ENCODE assay signal across 12 mouse cellular contexts in the genomic region with DNA sequence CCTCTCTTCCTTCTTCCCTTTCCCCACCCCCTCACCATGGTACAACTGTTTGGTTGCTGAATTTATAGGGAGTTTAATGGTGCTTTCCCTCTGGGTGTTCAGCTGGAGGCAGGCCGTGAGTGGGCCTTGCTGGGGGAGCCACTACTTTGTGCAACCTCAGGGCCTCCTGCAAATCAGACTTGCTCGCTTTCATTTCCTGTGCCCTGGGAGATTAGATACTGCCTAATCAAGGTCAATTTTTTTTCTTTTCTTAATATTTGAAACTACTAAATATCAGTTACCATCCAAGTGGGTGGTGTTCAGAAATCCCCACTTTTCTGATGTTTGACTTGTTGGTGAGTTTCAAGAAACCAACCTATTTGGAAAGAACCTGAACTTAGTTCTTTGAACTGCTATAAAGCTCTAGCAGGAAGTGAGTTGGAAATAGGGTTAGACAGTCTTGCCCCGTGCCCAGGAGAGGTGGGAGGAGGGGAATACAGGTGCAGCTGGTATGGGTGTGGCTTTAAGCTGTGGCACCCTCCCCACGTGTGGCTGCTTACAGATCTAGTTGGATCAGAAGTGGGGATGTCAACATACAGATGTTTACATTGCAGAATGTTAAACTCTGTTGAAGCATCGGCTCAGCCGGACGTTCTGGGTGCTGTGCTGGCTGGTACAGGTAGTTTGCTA. TPM values are rescaled to one million over a fixed set of nuclear protein-coding genes. Genes with fewer than 3 reads are reported as not detected.
DNase-seq lines count a peak whose midpoint lies in the region; ATAC-seq and TF ChIP-seq lines count a peak whose summit lies in the region.
"Had no signal": no experiment of that assay in that cellular context is flagged by ENCODE, and none has a peak within 500 bp of the region (broad histone marks: within the 10 kb centered on the region; RNA-seq: fewer than 3 reads in every experiment).

No protein-coding gene starts in this region.

- no peak overlapping the region for H3K9ac ChIP-seq in embryonic facial prominence, embryonic 11.5 days (replicated peaks; ENCODE audit: low read length)
- no peak overlapping the region for H3K9ac ChIP-seq in midbrain, embryonic 14.5 days (replicated peaks; ENCODE audit: low read length)
- H3K9ac ChIP-seq in midbrain, postnatal 0 days (replicated peaks; ENCODE audit: low read length, poor library complexity, severe bottlenecking), result no peak overlapping the region
- H3K9ac ChIP-seq: lung, embryonic 15.5 days; neural tube, embryonic 12.5 days had no signal

- no peaks in the 10 kb centered on the region for H3K27me3 ChIP-seq in embryonic facial prominence, embryonic 11.5 days (ENCODE audit: control insufficient read depth, insufficient read depth, low read length)
- no peaks in the 10 kb centered on the region for H3K27me3 ChIP-seq in embryonic facial prominence, embryonic 10.5 days (replicated peaks; ENCODE audit: low read depth, poor library complexity, severe bottlenecking)
- H3K27me3 ChIP-seq in midbrain, embryonic 14.5 days (ENCODE audit: control insufficient read depth, insufficient read depth, low read length), result no peaks in the 10 kb centered on the region
- no peaks in the 10 kb centered on the region for H3K27me3 ChIP-seq in midbrain, postnatal 0 days (ENCODE audit: insufficient read depth, low read length)
- H3K27me3 ChIP-seq: lung, embryonic 15.5 days; neural tube, embryonic 12.5 days had no signal

- H3K4me1 ChIP-seq in embryonic facial prominence, embryonic 11.5 days (ENCODE audit: control insufficient read depth, insufficient read depth, low read length), result no peaks in the 10 kb centered on the region
- H3K4me1 ChIP-seq in embryonic facial prominence, embryonic 10.5 days, result peaks cover 3% of the 10 kb centered on the region; the same call in 1 of the 2 replicates
- no peaks in the 10 kb centered on the region for H3K4me1 ChIP-seq in midbrain, embryonic 14.5 days (ENCODE audit: control insufficient read depth, insufficient read depth, low read length)
- H3K4me1 ChIP-seq in midbrain, postnatal 0 days (ENCODE audit: insufficient read depth, low read length), result no peaks in the 10 kb centered on the region
- H3K4me1 ChIP-seq: lung, embryonic 15.5 days; neural tube, embryonic 12.5 days had no signal

- no peak overlapping the region for H3K4me2 ChIP-seq in embryonic facial prominence, embryonic 11.5 days (ENCODE audit: low read depth, low read length)
- H3K4me2 ChIP-seq in midbrain, embryonic 14.5 days (ENCODE audit: low read length), result no peak overlapping the region
- H3K4me2 ChIP-seq in midbrain, postnatal 0 days (ENCODE audit: low read depth, low read length, poor library complexity, severe bottlenecking), result no peak overlapping the region
- H3K4me2 ChIP-seq: lung, embryonic 15.5 days; neural tube, embryonic 12.5 days had no signal

- DNase-seq in embryonic facial prominence, embryonic 11.5 days (ENCODE audit: low spot score), result no peak
- no peak for DNase-seq in embryonic facial prominence, embryonic 10.5 days (ENCODE audit: low spot score)
- DNase-seq in midbrain, embryonic 14.5 days, result no peak
- DNase-seq in midbrain, postnatal 0 days (ENCODE audit: low spot score), result no peak
- DNase-seq in naive thymus-derived CD4-positive, alpha-beta T cell, adult 2 months (ENCODE audit: low read depth), result peak; percentile 66
- peak; percentile 66 for DNase-seq in thymus, postnatal 25 days
- DNase-seq in right cerebral cortex, postnatal 14 days, result no peak
- DNase-seq in kidney, adult 11 months, result no peak

- ATAC-seq in embryonic facial prominence, embryonic 11.5 days (replicated peaks; ENCODE audit: insufficient number of reproducible peaks, low FRiP score, low TSS enrichment, low read depth), result 0 out of 2 replicates have a peak, but pooled peaks have one; percentile 42
- 0 out of 2 replicates have a peak, but pooled peaks have one; percentile 31 for ATAC-seq in midbrain, embryonic 14.5 days (ENCODE audit: low FRiP score, low TSS enrichment)
- no peak for ATAC-seq in midbrain, postnatal 0 days (ENCODE audit: low FRiP score)

- no peak overlapping the region for H3K4me3 ChIP-seq in embryonic facial prominence, embryonic 11.5 days (ENCODE audit: low read depth, low read length)
- no peak overlapping the region for H3K4me3 ChIP-seq in embryonic facial prominence, embryonic 10.5 days
- H3K4me3 ChIP-seq in midbrain, embryonic 14.5 days (replicated peaks; ENCODE audit: low read depth, low read length), result no peak overlapping the region
- no peak overlapping the region for H3K4me3 ChIP-seq in midbrain, postnatal 0 days (ENCODE audit: low read depth, low read length)
- H3K4me3 ChIP-seq: heart, adult 2 months; layer of hippocampus, adult 2 months; lung, embryonic 15.5 days; neural tube, embryonic 12.5 days had no signal

- H3K36me3 ChIP-seq in embryonic facial prominence, embryonic 11.5 days (replicated peaks; ENCODE audit: control insufficient read depth, insufficient read depth, low read depth, low read length), result no peaks in the 10 kb centered on the region; the same call in 1 of the 2 replicates
- H3K36me3 ChIP-seq in embryonic facial prominence, embryonic 10.5 days (replicated peaks), result peaks cover 55% of the 10 kb centered on the region
- peaks cover 48% of the 10 kb centered on the region for H3K36me3 ChIP-seq in midbrain, embryonic 14.5 days (ENCODE audit: control insufficient read depth, insufficient read depth, low read length)
- H3K36me3 ChIP-seq in midbrain, postnatal 0 days (ENCODE audit: insufficient read depth, low read length), result peaks cover 18% of the 10 kb centered on the region; the same call in 1 of the 2 replicates

- no peak overlapping the region for H3K27ac ChIP-seq in embryonic facial prominence, embryonic 11.5 days (replicated peaks; ENCODE audit: low read depth, low read length)
- no peak overlapping the region for H3K27ac ChIP-seq in embryonic facial prominence, embryonic 10.5 days (replicated peaks)
- no peak overlapping the region for H3K27ac ChIP-seq in midbrain, embryonic 14.5 days (replicated peaks; ENCODE audit: low read depth, low read length)
- no peak overlapping the region for H3K27ac ChIP-seq in midbrain, postnatal 0 days (ENCODE audit: low read depth, low read length)
- H3K27ac ChIP-seq: heart, adult 2 months; layer of hippocampus, adult 2 months; lung, embryonic 15.5 days; neural tube, embryonic 12.5 days had no signal

- no peaks in the 10 kb centered on the region for H3K9me3 ChIP-seq in embryonic facial prominence, embryonic 11.5 days (replicated peaks; ENCODE audit: control insufficient read depth, low read length)
- H3K9me3 ChIP-seq in embryonic facial prominence, embryonic 10.5 days, result no peaks in the 10 kb centered on the region
- no peaks in the 10 kb centered on the region for H3K9me3 ChIP-seq in midbrain, embryonic 14.5 days (ENCODE audit: control insufficient read depth, low read length)
- H3K9me3 ChIP-seq in midbrain, postnatal 0 days (ENCODE audit: low read length), result no peaks in the 10 kb centered on the region
- H3K9me3 ChIP-seq: lung, embryonic 15.5 days; neural tube, embryonic 12.5 days had no signal

- no peak for TF ChIP-seq CTCF in midbrain, postnatal 0 days (IDR thresholded peaks at IDR 0.05)

- WGBS in embryonic facial prominence, embryonic 11.5 days, result 86% methylated on average over 7 of the region's 7 CpGs
- WGBS in embryonic facial prominence, embryonic 10.5 days, result 85% methylated on average over 7 of the region's 7 CpGs
- WGBS in midbrain, embryonic 14.5 days, result 89% methylated on average over 7 of the region's 7 CpGs
- 88% methylated on average over 7 of the region's 7 CpGs for WGBS in midbrain, postnatal 0 days

RNA-seq across cellular contexts. Expression of gene Papolg, which starts 38.9 kb away (rescaled TPM):
- polyA plus RNA-seq in embryonic facial prominence, embryonic 11.5 days (2014; fragmentation: Nextera tagmentation; extraction: Ambion mirVana), result 25.6 and 33.6 TPM in 2 replicates
- 19.9 and 21.3 TPM in 2 replicates for polyA plus RNA-seq in embryonic facial prominence, embryonic 10.5 days (2016; fragmentation: Nextera tagmentation; extraction: Ambion mirVana)
- polyA plus RNA-seq in midbrain, embryonic 14.5 days (2014; fragmentation: Nextera tagmentation; extraction: Ambion mirVana), result 22.6 and 28.1 TPM in 2 replicates
- total RNA-seq in midbrain, postnatal 0 days (2014; rRNA removed), result 16.2 and 23.9 TPM in 2 replicates
- 9.4 and 10.2 TPM in 2 replicates for polyA plus RNA-seq in midbrain, postnatal 0 days (2015; fragmentation: Nextera tagmentation; extraction: Ambion mirVana)

Comparison
In these comparisons a context has a peak if more than half of its experiments do, and no peak if none do; other contexts are left out.
1. DNase-seq: peak in naive thymus-derived CD4-positive, alpha-beta T cell, adult 2 months (single experiment) and thymus, postnatal 25 days (single experiment); none in embryonic facial prominence, embryonic 11.5 days (single experiment), embryonic facial prominence, embryonic 10.5 days (single experiment), midbrain, embryonic 14.5 days (single experiment), midbrain, postnatal 0 days (single experiment), right cerebral cortex, postnatal 14 days (single experiment) and kidney, adult 11 months (single experiment).